ENCODE assay signal across 8 mouse cellular contexts in genomic region chr16:20097069-20097710, GRCm38 (mm10). TPM values are rescaled to one million over a fixed set of nuclear protein-coding genes. Genes with fewer than 3 reads are reported as not detected.
DNase-seq lines count a peak whose midpoint lies in the region; ATAC-seq and TF ChIP-seq lines count a peak whose summit lies in the region.

Klhl24 (plus strand) TSS chr16:20097542.

- H3K9me3 ChIP-seq in embryonic facial prominence, embryonic 15.5 days (replicated peaks): no peaks in the 10 kb centered on the region
- no peaks in the 10 kb centered on the region for H3K9me3 ChIP-seq in limb, embryonic 14.5 days (ENCODE audit: control insufficient read depth, low read length)
- no peaks in the 10 kb centered on the region for H3K9me3 ChIP-seq in midbrain, postnatal 0 days (ENCODE audit: low read length)

- TF ChIP-seq CTCF in bone marrow, adult 2 months (IDR thresholded peaks at IDR 0.05; ENCODE audit: control insufficient read depth, insufficient read depth, low read length): peak; percentile 60; the same call in 1 of the 2 replicates
- peak; percentile 86 for TF ChIP-seq CTCF in midbrain, postnatal 0 days (IDR thresholded peaks at IDR 0.05)

- ATAC-seq in embryonic facial prominence, embryonic 15.5 days (ENCODE audit: insufficient number of reproducible peaks, low FRiP score, low TSS enrichment, low read depth): peak; percentile 96
- ATAC-seq in limb, embryonic 14.5 days (ENCODE audit: low FRiP score, low read depth): peak; percentile 93
- peak; percentile 98 for ATAC-seq in midbrain, postnatal 0 days (ENCODE audit: low FRiP score)

- H3K27ac ChIP-seq in bone marrow, adult 2 months (ENCODE audit: control insufficient read depth, insufficient read depth, low read depth, low read length, poor library complexity): peak within 1 kb of the TSS; percentile 99
- peak within 1 kb of the TSS; percentile 98 for H3K27ac ChIP-seq in embryonic facial prominence, embryonic 15.5 days (replicated peaks)
- peak within 1 kb of the TSS; percentile 98 for H3K27ac ChIP-seq in limb, embryonic 14.5 days (replicated peaks; ENCODE audit: low read depth, low read length)
- H3K27ac ChIP-seq in midbrain, postnatal 0 days (ENCODE audit: low read depth, low read length): peak within 1 kb of the TSS; percentile 89

- H3K4me2 ChIP-seq in embryonic facial prominence, embryonic 15.5 days (replicated peaks): peak within 1 kb of the TSS; percentile 67
- peak within 1 kb of the TSS; percentile 59 for H3K4me2 ChIP-seq in limb, embryonic 14.5 days (replicated peaks; ENCODE audit: low read depth, low read length, severe bottlenecking)
- H3K4me2 ChIP-seq in midbrain, postnatal 0 days (ENCODE audit: low read depth, low read length, poor library complexity, severe bottlenecking): peak within 1 kb of the TSS; percentile 66

- H3K9ac ChIP-seq in embryonic facial prominence, embryonic 15.5 days: peak within 1 kb of the TSS; percentile 93
- H3K9ac ChIP-seq in limb, embryonic 14.5 days (ENCODE audit: low read depth, low read length, severe bottlenecking): peak within 1 kb of the TSS; percentile 98
- peak within 1 kb of the TSS; percentile 83 for H3K9ac ChIP-seq in midbrain, postnatal 0 days (replicated peaks; ENCODE audit: low read length, poor library complexity, severe bottlenecking)

- DNase-seq in 416B (ENCODE audit: low read depth): peak; percentile 97
- DNase-seq in heart, adult 8-10 months (ENCODE audit: low spot score): peak; percentile 96
- peak; percentile 97 for DNase-seq in kidney, adult 9 months
- peak; percentile 97 for DNase-seq in limb, embryonic 14.5 days (ENCODE audit: low spot score)
- peak; percentile 98 for DNase-seq in midbrain, postnatal 0 days (ENCODE audit: low spot score)
- DNase-seq in spleen, postnatal 36 days (ENCODE audit: low spot score in 2 of 2): peak; percentile 94 to 96

- WGBS in bone marrow, adult 2 months: 3% methylated on average over 29 of the region's 29 CpGs
- WGBS in embryonic facial prominence, embryonic 15.5 days: under 1% methylated on average over 29 of the region's 29 CpGs
- WGBS in limb, embryonic 14.5 days: under 1% methylated on average over 29 of the region's 29 CpGs
- WGBS in midbrain, postnatal 0 days: 2% methylated on average over 29 of the region's 29 CpGs

- H3K4me1 ChIP-seq in bone marrow, adult 2 months (ENCODE audit: control insufficient read depth, insufficient read depth, low read length): no peaks in the 10 kb centered on the region
- H3K4me1 ChIP-seq in embryonic facial prominence, embryonic 15.5 days: no peaks in the 10 kb centered on the region
- peaks cover 4% of the 10 kb centered on the region; the same call in 1 of the 2 replicates for H3K4me1 ChIP-seq in limb, embryonic 14.5 days (ENCODE audit: control insufficient read depth, insufficient read depth, low read length)
- no peaks in the 10 kb centered on the region for H3K4me1 ChIP-seq in midbrain, postnatal 0 days (ENCODE audit: insufficient read depth, low read length)

- H3K36me3 ChIP-seq in embryonic facial prominence, embryonic 15.5 days: no peaks in the 10 kb centered on the region
- H3K36me3 ChIP-seq in limb, embryonic 14.5 days (ENCODE audit: control insufficient read depth, insufficient read depth, low read length): no peaks in the 10 kb centered on the region
- no peaks in the 10 kb centered on the region for H3K36me3 ChIP-seq in midbrain, postnatal 0 days (ENCODE audit: insufficient read depth, low read length)

- peak; percentile 94 for TF ChIP-seq POLR2A in bone marrow, adult 2 months (IDR thresholded peaks at IDR 0.05; ENCODE audit: borderline replicate concordance, control insufficient read depth, low read depth, low read length)
- TF ChIP-seq POLR2A in limb, embryonic 14.5 days (IDR thresholded peaks at IDR 0.05; ENCODE audit: borderline replicate concordance, extremely low read depth, insufficient read depth, insufficient read length): peak; percentile 93

- peak within 1 kb of the TSS; percentile 92 for H3K4me3 ChIP-seq in bone marrow, adult 2 months (replicated peaks; ENCODE audit: control insufficient read depth, low read depth, low read length)
- H3K4me3 ChIP-seq in embryonic facial prominence, embryonic 15.5 days (replicated peaks): peak within 1 kb of the TSS; percentile 87
- H3K4me3 ChIP-seq in limb, embryonic 14.5 days (replicated peaks; ENCODE audit: low read length): peak within 1 kb of the TSS; percentile 99
- H3K4me3 ChIP-seq in midbrain, postnatal 0 days (ENCODE audit: low read depth, low read length): peak within 1 kb of the TSS; percentile 55

- no peaks in the 10 kb centered on the region for H3K27me3 ChIP-seq in embryonic facial prominence, embryonic 15.5 days
- H3K27me3 ChIP-seq in limb, embryonic 14.5 days (ENCODE audit: control insufficient read depth, insufficient read depth, low read length): no peaks in the 10 kb centered on the region
- no peaks in the 10 kb centered on the region for H3K27me3 ChIP-seq in midbrain, postnatal 0 days (ENCODE audit: insufficient read depth, low read length)

RNA-seq across cellular contexts. Expression of gene Klhl24, which starts in this region (rescaled TPM):
- 8.0 and 14.1 TPM in 2 replicates for polyA plus RNA-seq in bone marrow, adult 2 months (2011; ENCODE audit: insufficient read depth, insufficient read length, low replicate concordance, missing spikeins)
- 22.7 and 23.1 TPM in 2 replicates for polyA plus RNA-seq in embryonic facial prominence, embryonic 15.5 days (2015; fragmentation: Nextera tagmentation; extraction: Ambion mirVana)
- total RNA-seq in heart, adult 8-10 months (2022): 100 to 1,000 TPM; 255 to 316 (median 275) TPM
- 14.9 and 16.6 TPM in 2 replicates for polyA plus RNA-seq in limb, embryonic 14.5 days (2012; rRNA removed)
- polyA plus RNA-seq in limb, embryonic 14.5 days (2014; fragmentation: Nextera tagmentation; extraction: Ambion mirVana): 25.4 and 26.6 TPM in 2 replicates
- total RNA-seq in midbrain, postnatal 0 days (2014; rRNA removed): 78.2 and 98.1 TPM in 2 replicates
- polyA plus RNA-seq in midbrain, postnatal 0 days (2015; fragmentation: Nextera tagmentation; extraction: Ambion mirVana): 31.1 and 36.3 TPM in 2 replicates

Comparison
In these comparisons a context has a peak if more than half of its experiments do, and no peak if none do; other contexts are left out.
1. Peak in every context shown above with its lines: DNase-seq, ATAC-seq, H3K4me3 ChIP-seq and H3K27ac ChIP-seq.